In genomic region chr1:24261181-24261580, GRCm38 (mm10) we compare ENCODE assay signal across 17 mouse cellular contexts.
DNase-seq lines count a peak whose midpoint lies in the region; ATAC-seq and TF ChIP-seq lines count a peak whose summit lies in the region.
"Had no signal": no experiment of that assay in that cellular context is flagged by ENCODE, and none has a peak within 500 bp of the region (broad histone marks: within the 10 kb centered on the region; RNA-seq: fewer than 3 reads in every experiment).

No protein-coding gene starts in this region.

- no peak for DNase-seq in frontal cortex, postnatal 10 days (ENCODE audit: low spot score in 2 of 2)
- DNase-seq in layer of hippocampus, adult 2 months (ENCODE audit: low spot score in 2 of 2), result no peak
- no peak for DNase-seq in layer of hippocampus, adult 18-20 months (ENCODE audit: low spot score in 2 of 2)
- DNase-seq in 416B (ENCODE audit: low read depth), result peak; percentile 2
- DNase-seq in brain, adult 2 months (ENCODE audit: low read depth, low spot score), result peak; percentile 22
- DNase-seq in adrenal gland, adult (ENCODE audit: inconsistent age in 2 of 2, low spot score in 1 of 2), result no peak
- DNase-seq: adrenal gland, postnatal 10 days; cerebellum, adult 8-10 months; cerebellum, postnatal 14 days; gastrocnemius, postnatal 14 days; heart, adult 2 months; heart, postnatal 14 days; kidney, adult 11 months had no signal

- H3K4me3 ChIP-seq in layer of hippocampus, adult 2 months, result no peak overlapping the region
- H3K4me3 ChIP-seq: heart, adult 2 months; heart, embryonic 15.5 days; hindbrain, embryonic 13.5 days had no signal

- peak; percentile 61 for TF ChIP-seq CTCF in layer of hippocampus, adult 2 months (conservative IDR thresholded peaks at IDR 0.05)

- no peak overlapping the region for H3K27ac ChIP-seq in layer of hippocampus, adult 2 months
- H3K27ac ChIP-seq: heart, adult 2 months; heart, embryonic 15.5 days; hindbrain, embryonic 13.5 days had no signal

- 0 out of 2 replicates have a peak, but pooled peaks have one; percentile 62 for ATAC-seq in frontal cortex, adult (ENCODE audit: low TSS enrichment)
- ATAC-seq: forebrain, embryonic 14.5 days had no signal

Comparison
In these comparisons a context has a peak if more than half of its experiments do, and no peak if none do; other contexts are left out.
1. DNase-seq: peak in 416B (single experiment) and brain, adult 2 months (single experiment); none in frontal cortex, postnatal 10 days (0 of 2), layer of hippocampus, adult 2 months (0 of 2), layer of hippocampus, adult 18-20 months (0 of 2) and adrenal gland, adult (0 of 2).